Mouse (Mus musculus) thymus, postnatal 10 days (tissue): Measurements from ENCODE around the gene Plcb3.

Source experiments
- DNase-seq, 2 experiments: peaks; one replicate each; pipeline ENCODE4 v3.0.0; 2021; ENCODE audit warnings: low spot score in 2 of 2

The Plcb3 gene

DNA sequence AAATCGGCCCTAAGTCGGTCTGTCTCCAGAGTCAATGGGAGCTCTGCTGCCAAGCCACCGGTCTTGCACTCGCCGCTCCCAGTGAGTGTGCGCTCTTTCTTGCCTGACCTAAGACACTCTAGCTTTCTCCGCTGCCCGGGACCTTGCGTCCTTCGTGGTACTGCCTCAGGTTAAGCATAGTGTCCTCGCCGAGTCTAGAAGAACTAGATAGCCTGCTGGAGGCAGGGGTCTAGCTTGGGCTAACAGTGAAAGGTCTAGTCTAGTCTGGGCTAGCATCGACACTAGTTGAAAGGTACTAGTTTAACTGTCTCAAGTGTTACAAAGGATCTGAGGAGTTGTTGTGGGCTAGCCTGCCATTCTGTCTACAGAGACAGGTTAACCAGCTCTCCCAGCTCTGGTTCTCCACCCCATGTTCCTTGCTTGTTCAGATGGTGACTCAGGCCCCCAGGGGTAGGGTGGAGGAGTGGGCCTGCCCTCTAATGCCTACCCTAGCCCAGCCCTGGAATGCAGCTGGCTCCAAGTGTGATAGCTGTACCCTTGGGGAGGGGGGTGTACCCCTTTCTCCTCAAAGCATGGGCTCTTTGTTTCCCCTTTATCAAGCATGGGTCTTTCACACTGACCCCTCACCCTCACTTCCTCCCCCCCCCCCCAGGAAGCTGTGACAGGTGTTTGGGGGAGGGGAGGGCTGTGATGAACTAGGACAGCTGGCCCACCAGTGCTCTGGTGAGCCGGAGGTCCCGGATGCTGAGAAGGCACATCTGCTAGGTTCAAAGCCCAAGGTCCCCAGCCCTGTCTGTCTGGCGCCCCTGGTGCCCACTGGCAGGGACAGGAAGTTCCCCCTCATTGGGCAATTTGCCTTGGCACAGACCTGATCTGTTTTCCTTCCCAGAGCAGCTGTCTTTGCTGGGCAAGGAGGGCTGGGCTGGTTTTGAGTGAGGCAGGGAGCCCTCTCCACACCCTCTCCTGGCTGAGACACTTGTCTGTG is at the start of gene Plcb3:
Gene Plcb3 (minus strand): TSS at position 934 of the 985 bp plus-strand sequence.
- DNase-seq: peak; percentile 88 to 94

DNA sequence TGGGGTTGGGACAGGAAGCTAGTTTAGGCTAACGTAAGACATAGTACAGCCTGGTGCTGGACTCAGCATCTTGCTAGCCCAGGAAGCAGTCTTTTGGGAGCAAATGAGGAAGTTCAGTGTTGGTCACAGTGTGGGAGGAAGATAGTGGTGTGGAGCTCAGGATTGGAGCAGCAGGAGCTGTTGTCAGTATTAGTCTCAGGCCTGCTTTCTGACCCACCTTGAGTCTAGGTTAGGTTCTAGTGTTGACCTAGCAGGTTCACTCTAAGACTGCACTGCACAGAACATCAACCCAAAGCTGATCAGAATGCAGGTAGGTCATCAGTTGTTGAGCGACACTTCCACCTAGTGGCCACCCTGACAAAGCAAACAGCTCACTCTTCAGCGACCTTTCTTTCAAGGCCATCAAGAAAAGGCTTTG is 44.0 kb upstream of the Plcb3 start:
- DNase-seq: peak; percentile 62 to 76

DNA sequence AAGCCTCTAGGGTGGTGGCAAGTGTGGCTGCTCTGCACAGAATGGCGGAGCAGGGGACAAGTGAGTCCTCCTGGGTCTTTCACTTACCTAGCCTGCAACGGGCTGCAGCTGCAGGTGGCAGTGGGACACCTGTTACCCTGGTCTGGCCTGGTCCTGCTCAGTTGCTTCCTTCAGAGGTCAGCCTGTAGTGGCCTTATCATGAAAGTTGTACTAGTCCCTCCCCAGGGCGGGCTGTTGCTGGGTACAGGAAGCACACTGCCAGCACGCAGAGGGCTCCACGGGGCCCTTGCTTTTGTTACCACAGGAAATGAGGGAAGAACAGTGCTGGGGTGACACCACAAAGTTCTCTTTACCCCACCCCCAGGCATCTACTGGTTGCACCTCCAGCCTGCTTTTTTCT is 42.9 kb upstream of the Plcb3 start, which contains the start of gene Fermt3:
Gene Fermt3 (minus strand): TSS at position 279 of the 400 bp plus-strand sequence.
- peak; percentile 82 to 86 for DNase-seq

DNA sequence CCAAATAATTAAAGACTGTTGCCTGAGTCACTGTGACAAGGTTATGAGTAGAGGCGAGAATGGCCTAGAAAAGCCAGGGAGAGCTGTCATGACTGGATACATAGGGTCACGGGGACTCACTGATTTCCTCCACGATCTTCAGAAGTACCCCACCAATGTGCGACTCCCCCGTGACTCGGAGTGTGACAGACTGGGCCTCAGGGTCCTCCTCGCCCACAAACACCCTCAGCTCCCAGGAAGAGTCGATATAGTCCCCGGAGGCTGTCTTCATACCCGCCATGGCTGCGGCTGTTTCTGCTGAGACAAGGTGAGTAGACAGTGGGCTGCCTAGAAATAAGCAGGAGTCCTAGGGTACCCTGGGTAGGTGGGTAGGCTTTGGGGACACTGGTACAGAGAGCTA is 42.3 kb upstream of the Plcb3 start:
- DNase-seq: peak in 1 of 2 experiments; percentile 9

DNA sequence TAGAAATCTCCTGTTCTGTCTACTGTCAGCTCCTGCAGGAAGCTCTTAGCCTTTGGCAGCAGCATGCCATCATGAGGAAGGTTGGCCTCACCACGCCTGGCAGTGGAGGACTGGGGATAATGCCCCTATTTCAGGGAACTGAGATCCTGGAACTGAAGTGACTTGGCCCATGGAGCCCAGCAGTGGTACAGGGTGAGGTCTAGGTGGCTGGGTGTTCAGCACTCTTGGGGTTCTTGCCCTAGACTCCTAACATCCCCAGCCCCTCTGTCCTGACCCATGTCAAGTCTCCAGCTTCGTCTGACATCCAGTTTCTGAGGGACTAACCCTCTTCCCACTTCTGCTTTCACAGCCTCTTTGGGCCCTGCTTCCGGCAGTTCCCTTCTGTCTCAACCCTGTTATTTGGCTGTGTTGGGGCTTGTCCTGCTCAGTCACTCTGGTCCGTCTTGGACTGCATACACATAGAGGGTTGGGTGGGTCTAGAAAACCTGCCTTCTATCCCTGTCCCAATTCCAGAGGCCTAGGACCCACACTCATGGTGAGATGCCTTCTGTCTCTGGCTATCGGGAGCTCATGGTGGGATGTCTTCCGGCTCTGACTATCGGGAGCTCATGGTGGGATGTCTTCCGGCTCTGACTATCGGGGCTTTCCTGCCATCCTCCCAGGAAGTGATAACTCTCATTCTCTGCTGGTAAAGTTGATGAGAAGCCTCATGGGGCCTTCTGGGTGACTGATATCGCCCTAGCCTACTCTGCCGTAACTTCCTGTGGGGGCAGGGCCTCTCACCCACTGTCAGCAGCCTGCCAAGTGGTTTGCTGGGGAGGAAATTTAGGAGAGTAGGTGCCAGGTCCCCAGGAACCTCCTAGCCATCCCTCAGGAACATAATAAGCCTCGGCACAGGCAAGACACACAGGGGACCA is 41.5 kb upstream of the Plcb3 start:
- DNase-seq: peak; percentile 45 to 54

DNA sequence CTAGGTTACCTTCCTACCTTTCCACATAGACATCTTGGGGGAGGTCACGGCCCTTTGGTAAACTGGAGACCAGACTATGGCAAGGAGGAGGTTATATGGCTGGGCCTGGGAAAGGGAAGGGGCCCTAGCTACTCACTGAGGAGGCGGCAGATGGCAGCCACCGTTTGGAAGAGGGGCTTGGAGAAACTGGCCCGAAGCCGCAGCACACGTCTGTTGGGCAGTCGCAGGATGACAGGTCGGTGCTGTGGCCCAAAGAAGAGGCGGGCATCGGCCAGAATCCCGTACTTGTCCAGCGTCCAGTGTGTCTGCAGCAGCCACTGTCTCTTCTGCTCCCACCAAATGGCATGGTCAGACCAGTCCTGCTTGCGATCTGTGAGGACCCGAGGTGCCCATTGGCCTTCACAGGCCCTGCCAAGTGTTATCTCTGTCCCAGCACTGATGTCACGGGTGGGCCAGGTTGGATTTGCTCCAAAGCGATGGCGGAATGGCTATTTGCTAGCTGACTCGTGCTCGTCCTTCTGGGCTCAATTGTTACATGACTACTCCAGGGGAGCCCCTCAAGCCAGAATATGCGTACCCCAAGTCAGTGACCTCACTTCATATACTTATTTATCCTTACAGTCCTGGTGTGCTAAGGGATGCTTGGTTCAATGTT is 38.3 kb upstream of the Plcb3 start:
- DNase-seq: no peak

DNA sequence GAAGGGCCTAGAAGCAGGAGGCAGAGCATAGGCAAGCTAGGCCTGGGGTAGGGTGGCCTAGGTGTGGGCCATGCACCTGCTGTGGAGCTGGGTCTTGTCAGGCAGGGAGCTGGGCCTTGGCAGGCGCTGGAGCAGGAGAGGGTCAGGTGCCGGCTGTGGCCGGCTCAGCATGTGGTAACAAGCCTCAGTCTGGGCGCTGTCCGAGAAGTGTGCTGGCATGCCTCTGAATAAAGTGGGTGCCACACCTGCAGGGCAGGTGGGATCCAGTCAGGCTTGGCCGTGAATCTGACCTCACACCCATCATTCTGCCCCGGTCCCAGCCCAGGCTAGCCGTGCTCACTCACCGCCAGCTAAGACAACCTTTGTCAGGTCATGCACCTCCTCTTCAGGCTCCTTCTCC is 37.7 kb upstream of the Plcb3 start:
- DNase-seq: no peak

DNA sequence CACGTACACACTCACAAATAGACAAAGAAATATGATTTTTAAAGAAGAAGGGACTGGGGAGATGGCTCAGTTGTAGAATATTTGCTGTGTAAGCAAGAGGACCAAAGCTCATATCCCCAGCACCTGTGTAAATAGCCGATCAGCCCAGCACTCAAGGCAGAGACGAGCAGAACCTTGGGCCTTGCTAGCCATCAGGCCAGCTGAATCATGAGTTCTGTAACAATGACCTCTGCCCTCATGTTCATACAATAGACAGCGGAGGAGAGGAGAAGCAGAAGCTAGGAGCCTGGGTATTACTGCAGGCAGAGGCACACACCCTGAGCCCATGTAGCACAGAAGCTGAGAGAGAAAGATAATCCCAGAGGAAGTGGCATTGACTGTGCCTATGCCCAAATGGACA is 36.2 kb upstream of the Plcb3 start:
- DNase-seq: no peak

DNA sequence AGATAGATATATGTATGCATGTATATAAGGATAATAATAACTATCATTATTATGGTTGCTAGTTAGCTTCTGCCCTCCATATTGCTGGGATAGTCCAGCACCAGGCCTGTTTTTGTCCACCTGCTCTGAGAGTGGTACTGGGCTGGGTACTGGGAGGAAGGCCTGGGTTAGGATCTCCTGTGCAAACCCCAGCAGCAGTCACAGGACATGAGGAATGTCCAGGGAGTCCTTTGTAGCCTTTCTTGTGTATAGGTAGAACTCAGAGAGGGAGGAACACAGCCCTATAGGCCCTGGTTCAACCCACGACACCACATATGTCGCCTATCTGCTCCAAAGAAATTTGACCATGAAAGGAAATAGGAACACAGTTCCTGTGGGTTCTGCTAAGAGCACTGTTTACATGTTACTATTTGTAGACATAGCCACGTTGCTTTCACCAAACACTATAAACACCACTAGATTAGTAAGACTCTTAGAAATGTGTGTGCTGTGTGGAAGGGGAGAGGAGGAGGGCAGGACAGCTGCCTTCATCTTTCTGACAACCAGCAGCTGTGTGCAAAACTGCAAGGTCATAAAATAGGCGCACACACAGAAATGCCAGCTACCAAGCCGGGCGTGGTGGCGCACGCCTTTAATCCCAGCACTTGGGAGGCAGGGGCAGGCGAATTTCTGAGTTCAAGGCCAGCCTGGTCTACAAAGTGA is 30.8 kb upstream of the Plcb3 start:
- DNase-seq: no peak

DNA sequence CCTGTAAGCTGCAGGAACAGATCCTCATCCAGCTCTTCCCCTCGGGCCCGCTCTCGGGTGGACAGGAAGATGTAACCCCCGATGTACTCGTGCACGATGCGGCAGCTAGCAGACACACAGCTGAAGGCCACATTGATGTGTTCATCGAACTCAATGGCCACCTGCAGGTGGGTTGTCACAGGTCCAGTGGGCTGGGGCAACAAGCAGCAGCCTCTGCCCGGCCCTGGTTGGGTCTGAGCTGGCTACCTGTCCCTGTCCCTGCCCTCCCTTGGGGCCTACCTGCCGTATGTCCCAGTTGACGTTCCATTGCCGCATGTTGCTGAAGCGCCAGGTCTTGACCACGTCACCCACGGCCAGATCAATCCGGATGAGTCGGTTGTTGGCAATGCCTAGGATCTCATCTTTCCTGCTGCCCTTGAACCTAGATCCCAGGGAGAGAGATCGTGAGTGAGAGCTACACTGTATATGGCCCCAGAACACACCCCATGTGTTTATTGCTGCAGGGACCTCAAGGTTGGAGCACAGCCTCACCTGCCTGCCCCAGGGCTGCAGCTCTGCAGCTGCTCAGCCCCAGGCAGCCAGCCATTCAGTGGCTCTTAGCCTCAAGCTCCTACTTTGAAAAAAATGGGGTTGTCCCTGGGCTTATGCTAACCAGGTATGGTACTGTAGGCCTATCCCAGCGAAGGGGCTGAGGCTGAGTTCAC is 23.2 kb upstream of the Plcb3 start:
- DNase-seq: no peak

DNA sequence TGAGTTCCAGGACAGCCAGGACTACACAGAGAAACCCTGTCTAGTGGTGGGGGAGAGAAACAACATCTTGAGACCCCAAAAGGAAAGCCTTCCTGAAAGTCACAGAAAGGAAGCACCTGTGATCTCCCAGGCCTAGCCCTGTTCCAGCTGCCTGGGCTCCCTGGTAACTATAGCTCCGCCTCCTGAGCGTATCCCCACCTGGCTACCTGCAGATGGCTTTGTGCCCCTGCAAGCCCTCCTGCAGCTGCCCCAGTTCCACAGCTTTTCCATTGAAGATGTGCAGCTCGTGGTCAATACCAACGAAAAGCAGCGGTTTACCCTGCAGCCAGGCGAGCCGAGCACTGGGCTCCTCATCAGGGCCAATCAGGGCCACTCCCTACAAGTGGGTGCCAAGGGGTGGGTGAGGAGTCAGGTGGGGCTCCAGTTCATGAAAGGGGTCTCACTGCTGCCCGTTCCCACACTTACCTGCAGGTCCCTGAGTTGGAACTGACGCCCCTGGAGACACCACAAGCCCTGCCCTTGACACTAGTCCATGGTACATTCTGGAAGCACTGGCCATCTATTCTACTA is 21.5 kb upstream of the Plcb3 start:
- no peak for DNase-seq

DNA sequence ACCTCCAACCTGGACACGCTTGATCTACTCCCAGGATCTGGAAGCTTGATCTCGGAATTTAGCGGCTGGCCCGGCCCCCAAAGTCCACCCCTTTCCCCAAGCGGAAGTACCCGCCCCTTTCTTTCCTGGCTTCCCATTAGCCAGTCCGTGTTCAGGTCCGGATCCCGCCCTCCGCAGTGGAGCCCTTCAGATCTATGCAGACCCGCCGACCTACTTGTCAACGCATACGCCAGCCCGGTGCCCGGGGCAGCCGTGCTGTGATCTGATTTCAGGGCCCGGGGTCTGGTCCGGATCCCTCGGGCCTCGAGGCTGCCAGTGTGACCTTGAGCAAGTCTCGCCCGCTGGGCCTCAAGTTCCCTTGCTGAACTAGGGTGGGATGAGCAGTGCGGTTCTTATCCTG is 19.7 kb upstream of the Plcb3 start, which contains the start of the genes Nudt22 and Trpt1:
Gene Nudt22 (minus strand): TSS at position 112 of the 400 bp plus-strand sequence.
Gene Trpt1 (plus strand): TSS at position 126 of the 400 bp plus-strand sequence.
- DNase-seq: peak in 1 of 2 experiments; percentile 57

DNA sequence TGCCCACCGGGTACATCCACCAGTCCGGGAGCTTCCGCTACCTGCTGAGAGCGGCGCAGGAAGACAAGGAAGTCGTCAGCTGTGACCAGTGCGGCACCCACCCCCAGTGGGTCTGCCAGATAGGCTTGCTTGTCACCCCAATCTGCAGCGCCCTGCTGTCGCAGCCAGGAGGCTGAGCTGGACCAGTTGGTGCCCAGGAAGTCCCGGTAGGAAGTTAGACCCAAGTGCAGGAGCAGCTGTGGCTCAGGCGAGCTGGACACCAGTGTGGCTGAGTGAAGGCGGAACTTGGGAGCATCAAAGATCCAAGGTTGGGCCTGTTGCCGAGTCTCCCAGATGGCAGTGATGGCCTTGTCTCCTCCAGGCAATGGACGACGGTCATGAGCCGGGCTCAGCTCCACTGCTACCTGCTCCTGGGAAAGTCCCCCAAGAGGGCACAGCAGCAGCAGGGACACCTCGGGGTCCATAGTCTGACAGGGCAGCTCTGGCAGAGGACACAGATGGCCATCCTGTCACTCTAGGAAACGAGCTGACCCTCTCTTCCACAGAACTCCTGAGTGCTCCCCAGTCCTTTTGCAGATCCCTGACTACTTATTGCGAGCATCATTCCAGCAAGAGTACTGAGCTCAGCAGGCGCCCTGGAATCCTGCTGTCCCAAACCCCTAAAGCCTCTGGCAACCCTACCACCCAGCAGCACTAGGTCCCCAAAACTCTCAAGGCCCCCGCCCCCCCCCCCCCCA is 19.2 kb upstream of the Plcb3 start:
- DNase-seq: no peak

DNA sequence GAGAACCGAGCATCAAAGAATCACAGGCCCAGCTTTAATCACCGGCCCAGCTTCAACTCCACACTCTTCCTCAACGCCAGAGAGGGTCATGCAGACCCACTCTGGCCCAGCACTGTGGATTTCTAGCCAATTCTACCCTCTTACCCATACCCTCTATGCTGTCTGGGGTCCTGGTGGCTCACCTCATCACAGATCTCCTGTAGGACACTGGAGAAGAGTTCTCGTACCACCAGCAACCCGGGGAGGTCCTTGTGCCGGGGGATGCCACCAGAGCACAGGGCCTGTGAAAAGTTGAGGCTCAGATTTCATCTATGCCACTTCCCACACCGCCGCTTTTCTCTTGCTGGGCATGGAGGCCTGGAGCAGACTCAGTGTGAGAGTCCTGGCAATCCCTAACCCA is 18.2 kb upstream of the Plcb3 start:
- DNase-seq: no peak

DNA sequence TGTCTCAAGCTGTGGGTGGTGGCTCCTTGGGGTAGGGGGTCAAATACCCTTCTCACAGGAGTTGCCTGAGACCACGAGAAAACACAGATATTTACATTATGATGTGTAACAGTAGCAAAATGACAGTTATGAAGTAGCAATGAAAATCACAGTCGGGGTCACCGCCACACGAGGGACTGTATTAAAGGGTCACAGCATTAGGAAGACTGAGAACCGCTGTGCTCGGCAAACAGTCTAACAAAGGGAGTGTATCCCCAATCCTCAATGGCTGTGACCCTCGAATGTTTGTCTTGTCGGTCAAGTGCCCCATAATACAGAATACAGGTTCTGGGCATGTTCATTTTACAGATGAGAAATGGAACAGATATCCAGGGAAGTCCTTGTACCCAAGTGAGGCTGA is 17.7 kb upstream of the Plcb3 start:
- no peak for DNase-seq

DNA sequence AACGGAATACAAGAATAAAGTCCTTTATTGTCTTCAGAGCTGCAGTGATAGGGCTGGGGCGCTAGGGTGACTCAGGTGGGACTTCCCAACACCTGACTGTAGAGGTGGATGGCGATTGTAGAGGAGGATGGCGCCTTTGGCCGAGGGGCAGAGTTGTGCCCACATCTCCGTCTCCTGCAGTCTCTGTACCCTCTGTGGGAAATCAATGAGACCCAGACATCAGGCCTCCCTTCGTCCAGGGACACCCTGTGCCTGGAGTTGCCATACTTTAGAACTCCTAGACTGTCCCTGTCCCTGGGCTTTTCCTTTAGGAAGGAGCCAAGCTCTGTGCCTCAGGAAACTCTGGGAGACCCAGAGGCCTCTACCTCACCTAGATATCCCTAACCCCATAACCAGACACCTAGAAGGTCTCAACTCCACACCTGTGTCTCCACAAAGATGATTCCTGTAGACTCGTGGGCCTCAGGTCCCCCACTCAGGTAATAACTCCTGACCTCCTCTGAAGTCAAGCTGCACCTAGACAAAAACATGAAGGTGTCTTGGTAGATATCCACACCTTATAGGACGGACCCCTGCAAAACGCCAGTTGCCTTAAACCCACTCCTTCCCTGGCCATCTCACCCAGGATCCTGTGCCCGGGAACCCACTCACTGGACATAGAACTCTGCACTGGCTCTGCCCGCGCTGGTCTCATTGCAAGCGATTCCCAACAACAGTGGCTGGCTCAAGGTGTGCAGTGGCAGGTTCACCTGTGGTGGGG is 16.9 kb upstream of the Plcb3 start:
- no peak for DNase-seq

DNA sequence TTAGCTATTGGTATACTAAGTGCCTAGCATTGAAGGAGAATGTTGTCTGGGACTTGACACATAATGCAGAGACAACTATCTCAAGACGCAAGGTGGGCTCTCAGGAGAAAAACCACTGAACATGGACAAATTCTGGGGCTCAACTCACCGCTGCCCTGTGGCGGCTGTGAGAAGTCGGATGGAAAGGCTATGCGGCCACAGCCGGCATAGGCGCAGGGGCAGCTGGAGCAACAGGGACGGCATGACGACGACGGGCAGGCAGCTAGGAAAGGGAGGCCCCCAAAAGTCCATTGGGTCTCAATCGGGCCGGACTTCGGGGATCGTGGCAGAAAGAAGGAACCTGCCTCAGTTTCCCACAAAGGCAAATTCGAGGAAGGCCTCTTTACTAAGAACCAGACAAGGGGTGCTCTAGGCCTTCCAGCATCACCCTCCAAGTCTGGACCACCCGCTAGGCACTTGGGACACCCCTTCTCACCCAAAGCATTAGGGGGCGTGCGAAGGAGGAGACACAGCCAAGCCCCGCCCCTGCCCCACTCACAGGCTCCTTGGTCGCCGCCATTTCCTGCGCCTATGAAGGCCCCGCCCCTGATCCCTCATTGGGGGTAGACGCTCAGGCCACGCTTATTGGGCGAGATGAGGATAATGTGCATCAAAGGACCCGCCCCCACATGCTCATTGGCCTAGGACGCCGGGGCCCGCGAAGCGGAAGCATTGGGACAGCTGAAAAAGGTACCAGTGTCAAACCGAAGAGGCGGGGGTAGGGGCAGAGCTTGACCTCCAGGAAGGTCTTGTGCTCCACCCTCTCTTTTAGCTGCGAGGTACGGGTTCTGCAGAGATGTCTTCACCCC is 16.0 kb upstream of the Plcb3 start, which contains the start of gene Dnajc4:
Gene Dnajc4 (minus strand): TSS at position 562 of the 848 bp plus-strand sequence.
- DNase-seq: peak; percentile 97 to 99
